Mouse (Mus musculus): ENCODE measurements around the gene Klhl9. TPM values are rescaled to one million over a fixed set of nuclear protein-coding genes. Genes with fewer than 3 reads are reported as not detected.

Gene Klhl9
- polyA plus RNA-seq (2014; fragmentation: Illumina TruSeq; extraction: RNeasy Lipid Tissue Mini Kit (QIAGEN cat#74804); ENCODE audit: low read depth, low replicate concordance), result 58.1 TPM

GRCm38 (mm10) chr4:88721791-88722721 lies at the start of gene Klhl9, which contains the start of gene Gm26566:
TSS of gene Klhl9 (minus strand) at chr4:88722465.
TSS of gene Gm26566 (plus strand) at chr4:88721805.

GRCm38 (mm10) chr4:88759610-88760268 lies 37.5 kb upstream of the Klhl9 start, which contains the start of gene Gm13283:
TSS of gene Gm13283 (plus strand) at chr4:88760119.

GRCm38 (mm10) chr4:88754818-88755340 lies 32.6 kb upstream of the Klhl9 start, which contains the start of gene Gm13271:
TSS of gene Gm13271 (plus strand) at chr4:88754868.

GRCm38 (mm10) chr4:88691259-88691658 lies 31.0 kb downstream of the Klhl9 start, which contains the start of gene Ifnab:
TSS of gene Ifnab (minus strand) at chr4:88691359.

DNA sequence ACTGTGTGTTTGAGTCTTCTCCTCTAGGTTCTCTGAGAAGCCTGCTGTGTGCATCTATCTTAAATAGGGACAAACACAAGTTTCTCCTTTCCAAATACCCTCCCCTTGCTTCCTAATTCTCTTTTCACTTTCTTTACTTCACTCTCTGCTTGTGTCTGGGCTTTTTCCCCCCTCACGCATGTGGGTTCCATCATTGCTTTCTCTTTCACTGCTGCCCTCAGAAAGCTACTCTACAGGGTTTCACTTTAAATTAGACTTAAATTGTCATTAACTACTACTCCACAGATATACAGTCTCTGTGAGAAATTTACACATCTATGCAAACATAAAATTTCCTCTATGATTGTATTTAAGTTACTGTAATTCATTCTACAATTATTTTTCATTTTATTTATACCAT lies 38.5 kb downstream of the Klhl9 start, which contains the start of gene Ifna2:
Ifna2 (minus strand) TSS at position 101 of the 400 bp plus-strand sequence.

GRCm38 (mm10) chr4:88676824-88677223 lies 45.4 kb downstream of the Klhl9 start, which contains the start of gene Ifna16:
TSS of gene Ifna16 (minus strand) at chr4:88676924.

Other genes with a start within 250 kb of the Klhl9 start
- not detected for gene Ifnb1, start 199.7 kb downstream of the Klhl9 start, polyA plus RNA-seq (2014; fragmentation: Illumina TruSeq; extraction: RNeasy Lipid Tissue Mini Kit (QIAGEN cat#74804); ENCODE audit: low read depth, low replicate concordance)
- not detected for gene Ifna15, start 164.2 kb downstream of the Klhl9 start, polyA plus RNA-seq (2014; fragmentation: Illumina TruSeq; extraction: RNeasy Lipid Tissue Mini Kit (QIAGEN cat#74804); ENCODE audit: low read depth, low replicate concordance)
- not detected for gene Ifna14, start 150.7 kb downstream of the Klhl9 start, polyA plus RNA-seq (2014; fragmentation: Illumina TruSeq; extraction: RNeasy Lipid Tissue Mini Kit (QIAGEN cat#74804); ENCODE audit: low read depth, low replicate concordance)
- not detected for gene Ifna9, start 130.1 kb downstream of the Klhl9 start, polyA plus RNA-seq (2014; fragmentation: Illumina TruSeq; extraction: RNeasy Lipid Tissue Mini Kit (QIAGEN cat#74804); ENCODE audit: low read depth, low replicate concordance)
- not detected for gene Ifna12, start 119.1 kb downstream of the Klhl9 start, polyA plus RNA-seq (2014; fragmentation: Illumina TruSeq; extraction: RNeasy Lipid Tissue Mini Kit (QIAGEN cat#74804); ENCODE audit: low read depth, low replicate concordance)
- gene C87499, start 88.1 kb downstream of the Klhl9 start, polyA plus RNA-seq (2014; fragmentation: Illumina TruSeq; extraction: RNeasy Lipid Tissue Mini Kit (QIAGEN cat#74804); ENCODE audit: low read depth, low replicate concordance), result not detected
- gene Ifna13, start 78.0 kb downstream of the Klhl9 start, polyA plus RNA-seq (2014; fragmentation: Illumina TruSeq; extraction: RNeasy Lipid Tissue Mini Kit (QIAGEN cat#74804); ENCODE audit: low read depth, low replicate concordance), result not detected
- gene Ifna16, start 45.5 kb downstream of the Klhl9 start, polyA plus RNA-seq (2014; fragmentation: Illumina TruSeq; extraction: RNeasy Lipid Tissue Mini Kit (QIAGEN cat#74804); ENCODE audit: low read depth, low replicate concordance), result not detected
- gene Ifna2, start 38.6 kb downstream of the Klhl9 start, polyA plus RNA-seq (2014; fragmentation: Illumina TruSeq; extraction: RNeasy Lipid Tissue Mini Kit (QIAGEN cat#74804); ENCODE audit: low read depth, low replicate concordance), result not detected
- gene Ifnab, start 31.1 kb downstream of the Klhl9 start, polyA plus RNA-seq (2014; fragmentation: Illumina TruSeq; extraction: RNeasy Lipid Tissue Mini Kit (QIAGEN cat#74804); ENCODE audit: low read depth, low replicate concordance), result not detected
- gene Gm26566, start 660 bp downstream of the Klhl9 start, polyA plus RNA-seq (2014; fragmentation: Illumina TruSeq; extraction: RNeasy Lipid Tissue Mini Kit (QIAGEN cat#74804); ENCODE audit: low read depth, low replicate concordance), result not detected
- gene Gm13271, start 32.4 kb upstream of the Klhl9 start, polyA plus RNA-seq (2014; fragmentation: Illumina TruSeq; extraction: RNeasy Lipid Tissue Mini Kit (QIAGEN cat#74804); ENCODE audit: low read depth, low replicate concordance), result not detected
- gene Gm13283, start 37.7 kb upstream of the Klhl9 start, polyA plus RNA-seq (2014; fragmentation: Illumina TruSeq; extraction: RNeasy Lipid Tissue Mini Kit (QIAGEN cat#74804); ENCODE audit: low read depth, low replicate concordance), result not detected
- gene Gm13290, start 51.4 kb upstream of the Klhl9 start, polyA plus RNA-seq (2014; fragmentation: Illumina TruSeq; extraction: RNeasy Lipid Tissue Mini Kit (QIAGEN cat#74804); ENCODE audit: low read depth, low replicate concordance), result not detected
- not detected for gene Gm13289, start 54.5 kb upstream of the Klhl9 start, polyA plus RNA-seq (2014; fragmentation: Illumina TruSeq; extraction: RNeasy Lipid Tissue Mini Kit (QIAGEN cat#74804); ENCODE audit: low read depth, low replicate concordance)
- not detected for gene Gm13272, start 57.4 kb upstream of the Klhl9 start, polyA plus RNA-seq (2014; fragmentation: Illumina TruSeq; extraction: RNeasy Lipid Tissue Mini Kit (QIAGEN cat#74804); ENCODE audit: low read depth, low replicate concordance)
- not detected for gene Ifnz, start 59.7 kb upstream of the Klhl9 start, polyA plus RNA-seq (2014; fragmentation: Illumina TruSeq; extraction: RNeasy Lipid Tissue Mini Kit (QIAGEN cat#74804); ENCODE audit: low read depth, low replicate concordance)
- not detected for gene Gm13276, start 63.2 kb upstream of the Klhl9 start, polyA plus RNA-seq (2014; fragmentation: Illumina TruSeq; extraction: RNeasy Lipid Tissue Mini Kit (QIAGEN cat#74804); ENCODE audit: low read depth, low replicate concordance)
- not detected for gene Gm13277, start 66.2 kb upstream of the Klhl9 start, polyA plus RNA-seq (2014; fragmentation: Illumina TruSeq; extraction: RNeasy Lipid Tissue Mini Kit (QIAGEN cat#74804); ENCODE audit: low read depth, low replicate concordance)
- gene Gm13278, start 69.1 kb upstream of the Klhl9 start, polyA plus RNA-seq (2014; fragmentation: Illumina TruSeq; extraction: RNeasy Lipid Tissue Mini Kit (QIAGEN cat#74804); ENCODE audit: low read depth, low replicate concordance), result not detected
- gene Gm13275, start 72.0 kb upstream of the Klhl9 start, polyA plus RNA-seq (2014; fragmentation: Illumina TruSeq; extraction: RNeasy Lipid Tissue Mini Kit (QIAGEN cat#74804); ENCODE audit: low read depth, low replicate concordance), result not detected
- not detected for gene Gm13279, start 74.9 kb upstream of the Klhl9 start, polyA plus RNA-seq (2014; fragmentation: Illumina TruSeq; extraction: RNeasy Lipid Tissue Mini Kit (QIAGEN cat#74804); ENCODE audit: low read depth, low replicate concordance)
- gene Gm13285, start 77.2 kb upstream of the Klhl9 start, polyA plus RNA-seq (2014; fragmentation: Illumina TruSeq; extraction: RNeasy Lipid Tissue Mini Kit (QIAGEN cat#74804); ENCODE audit: low read depth, low replicate concordance), result not detected
- gene Gm13287, start 80.8 kb upstream of the Klhl9 start, polyA plus RNA-seq (2014; fragmentation: Illumina TruSeq; extraction: RNeasy Lipid Tissue Mini Kit (QIAGEN cat#74804); ENCODE audit: low read depth, low replicate concordance), result not detected
- not detected for gene Gm13288, start 83.1 kb upstream of the Klhl9 start, polyA plus RNA-seq (2014; fragmentation: Illumina TruSeq; extraction: RNeasy Lipid Tissue Mini Kit (QIAGEN cat#74804); ENCODE audit: low read depth, low replicate concordance)
- not detected for gene Ifna7, start 93.8 kb upstream of the Klhl9 start, polyA plus RNA-seq (2014; fragmentation: Illumina TruSeq; extraction: RNeasy Lipid Tissue Mini Kit (QIAGEN cat#74804); ENCODE audit: low read depth, low replicate concordance)
- not detected for gene Ifna11, start 97.5 kb upstream of the Klhl9 start, polyA plus RNA-seq (2014; fragmentation: Illumina TruSeq; extraction: RNeasy Lipid Tissue Mini Kit (QIAGEN cat#74804); ENCODE audit: low read depth, low replicate concordance)
- gene Ifna6, start 105.0 kb upstream of the Klhl9 start, polyA plus RNA-seq (2014; fragmentation: Illumina TruSeq; extraction: RNeasy Lipid Tissue Mini Kit (QIAGEN cat#74804); ENCODE audit: low read depth, low replicate concordance), result not detected
- not detected for gene Ifna5, start 113.1 kb upstream of the Klhl9 start, polyA plus RNA-seq (2014; fragmentation: Illumina TruSeq; extraction: RNeasy Lipid Tissue Mini Kit (QIAGEN cat#74804); ENCODE audit: low read depth, low replicate concordance)
- not detected for gene Ifna4, start 119.4 kb upstream of the Klhl9 start, polyA plus RNA-seq (2014; fragmentation: Illumina TruSeq; extraction: RNeasy Lipid Tissue Mini Kit (QIAGEN cat#74804); ENCODE audit: low read depth, low replicate concordance)
- not detected for gene Ifna1, start 127.6 kb upstream of the Klhl9 start, polyA plus RNA-seq (2014; fragmentation: Illumina TruSeq; extraction: RNeasy Lipid Tissue Mini Kit (QIAGEN cat#74804); ENCODE audit: low read depth, low replicate concordance)
- not detected for gene Ifne, start 157.7 kb upstream of the Klhl9 start, polyA plus RNA-seq (2014; fragmentation: Illumina TruSeq; extraction: RNeasy Lipid Tissue Mini Kit (QIAGEN cat#74804); ENCODE audit: low read depth, low replicate concordance)

All from liver, adult 10 weeks (tissue).